Mouse (Mus musculus) Patski (cell line): ENCODE results near the gene Vgll4. TPM values are rescaled to one million over a fixed set of nuclear protein-coding genes. Genes with fewer than 3 reads are reported as not detected.

Experiments used
- ATAC-seq: fragments of 100-300 bp; one replicate; pipeline ENCODE4 v1.8.0; 2021
- CTCF ChIA-PET: fragments of 350-600 bp; sonication (Branson Sonifier 250); formaldehyde crosslinking; loops from one replicate; lab custom pipeline; 2022; ENCODE audit warnings: inconsistent platforms; lab: Charles Lee
- POLR2A ChIA-PET: fragments of 350-600 bp; sonication (Branson Sonifier 250); formaldehyde crosslinking; loops from one replicate; lab custom pipeline; 2022; ENCODE audit warnings: antibody characterized with exemption, inconsistent platforms; lab: Charles Lee
- DNase-seq: peaks from one replicate; pipeline ENCODE4 v3.0.0-alpha.2; 2011; ENCODE audit warnings: low read depth, low spot score
- H3K27me3 ChIP-seq: fragments of 371-371 bp; one replicate; pipeline ENCODE4 v1.5.1; 2021
- CTCF ChIP-seq: fragments of 100-300 bp; IDR thresholded peaks from one replicate; pipeline ENCODE4 v1.5.1; 2021
- in situ Hi-C: fragments of 300-500 bp; cut with MboI; formaldehyde crosslinking; loops from 3 replicates; pipeline ENCODE4 v1.11.1; 2018; ENCODE audit warnings: low pct_unique_long_range_greater_than_20kb, mixed read lengths
- polyA plus RNA-seq: library from polyadenylated mRNA; unstranded; gene quantifications from one replicate; pipeline ENCODE4 v1.2.3, GENCODE M21; 2021

Gene Vgll4
- polyA plus RNA-seq, 1 experiment from 2014 or later: 98.0 TPM

DNA sequence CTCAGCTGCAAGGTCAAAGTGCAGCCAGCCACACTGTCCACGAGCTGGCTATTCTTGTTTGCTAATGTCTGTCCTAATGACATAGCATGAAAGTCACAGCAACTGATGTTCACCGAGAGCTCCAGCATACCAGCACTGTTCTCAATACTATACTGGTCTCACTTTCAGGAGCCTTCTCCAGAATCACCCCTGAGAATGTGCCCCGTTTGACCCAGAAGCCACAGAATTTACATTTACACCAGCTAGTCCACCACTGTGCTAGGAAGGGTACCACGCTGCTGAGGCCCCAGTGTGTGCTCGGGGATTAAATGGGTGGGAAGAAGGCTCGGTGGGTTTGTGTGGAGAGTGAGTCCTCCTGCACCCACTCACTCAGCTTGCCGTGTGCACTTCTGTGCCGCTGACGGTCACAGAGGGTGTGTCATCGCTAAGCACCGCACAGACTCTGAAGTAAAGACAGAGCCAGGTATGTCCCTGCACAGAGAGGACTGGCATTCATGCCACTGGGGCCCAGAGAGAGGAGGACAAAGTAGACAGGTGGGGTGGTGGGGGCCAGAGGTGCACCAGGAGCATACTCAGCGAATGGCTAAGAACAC lies 122.1 kb downstream of the Vgll4 start:
- TF ChIP-seq CTCF: no peak
- DNase-seq (no peak), ATAC-seq (no peak)
- H3K27me3 ChIP-seq: no peaks in the 10 kb centered on the region
- ChIA-PET CTCF (no interaction called here), POLR2A (interaction anchor here (0.6 kb wide), 1 partner anchor 22 kb away, joined by 3 read pairs; no protein-coding TSS in a partner anchor)
- in situ Hi-C loops: no loop called here

DNA sequence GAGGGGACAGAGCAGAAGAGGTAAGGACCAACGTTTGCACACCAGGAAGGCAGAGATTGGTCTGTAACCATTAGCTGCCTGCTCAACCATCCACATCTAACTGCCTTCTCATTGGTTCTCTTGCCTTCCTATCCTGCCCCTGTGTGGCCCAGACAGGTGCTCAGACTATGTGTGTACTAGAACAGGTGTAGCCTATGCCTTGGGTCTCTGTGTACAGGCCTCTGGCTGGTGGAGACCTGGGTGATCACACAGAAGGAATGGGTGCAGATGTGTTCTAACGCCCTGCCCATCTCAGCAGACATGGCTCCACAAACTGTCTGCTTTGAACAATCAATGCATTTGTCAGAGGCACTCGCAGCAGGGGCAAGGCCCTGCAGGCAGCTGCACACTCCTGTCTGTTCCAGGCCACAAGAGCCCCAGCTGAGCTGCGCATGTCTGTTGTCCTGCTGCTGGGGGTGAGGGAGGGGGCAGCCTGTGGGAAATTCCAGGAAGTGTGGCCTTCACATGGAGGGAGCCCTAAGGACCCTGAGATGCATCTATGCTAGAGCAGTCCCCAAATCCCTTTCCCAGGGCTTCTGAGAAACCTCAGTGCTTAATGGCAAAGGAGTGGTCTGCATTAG lies 123.5 kb downstream of the Vgll4 start:
- CTCF ChIA-PET: no interaction called here
- ATAC-seq (no peak), DNase-seq (no peak)
- H3K27me3 ChIP-seq: no peaks in the 10 kb centered on the region
- in situ Hi-C loops: no loop called here
- POLR2A ChIA-PET: no interaction called here
- TF ChIP-seq CTCF: no peak

DNA sequence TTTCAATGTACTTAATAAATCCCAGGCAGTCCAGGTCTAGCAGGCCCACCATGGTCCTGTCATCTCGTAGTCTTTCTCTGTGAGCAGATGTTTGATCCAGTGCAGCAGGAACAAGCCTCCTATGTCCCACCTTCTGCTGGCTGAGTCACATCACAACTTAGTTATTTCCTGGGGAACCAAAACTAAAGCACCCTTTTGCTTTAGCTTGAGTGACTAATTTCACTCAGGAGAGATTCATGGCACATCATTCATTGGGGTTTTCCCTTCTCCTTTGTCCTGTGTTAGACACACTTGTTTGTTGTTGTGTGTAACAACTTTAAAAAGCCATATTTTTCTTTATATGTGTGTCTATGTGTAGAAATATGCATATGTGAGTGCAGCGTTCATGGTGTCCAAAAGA lies 126.9 kb downstream of the Vgll4 start:
- in situ Hi-C loops: no loop called here
- DNase-seq (no peak), ATAC-seq (no peak)
- CTCF ChIA-PET: interaction anchor here (1.1 kb wide), 1 partner anchor 8 kb away, joined by 3 read pairs; no protein-coding TSS in a partner anchor
- POLR2A ChIA-PET: no interaction called here
- no peak for TF ChIP-seq CTCF
- no peaks in the 10 kb centered on the region for H3K27me3 ChIP-seq

DNA sequence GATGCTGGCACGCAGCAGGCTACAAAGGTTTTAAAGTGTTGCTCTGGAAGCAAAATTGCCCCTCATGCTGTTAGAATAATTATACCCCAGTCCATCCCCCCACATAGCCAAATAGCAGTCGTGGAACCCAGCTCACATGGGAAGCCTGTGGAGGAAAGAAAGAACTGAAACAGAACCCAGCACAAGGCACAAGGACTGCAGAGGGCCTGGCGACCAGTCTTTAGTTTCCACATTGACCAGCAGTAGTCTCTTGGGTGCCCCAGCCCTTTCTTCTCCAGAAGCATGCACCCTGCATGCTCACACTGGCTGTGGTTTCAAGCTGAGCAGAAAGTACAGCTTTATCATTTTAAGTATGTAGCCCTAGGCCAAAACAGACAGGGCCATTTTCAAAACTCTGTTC lies 127.7 kb downstream of the Vgll4 start:
- TF ChIP-seq CTCF: no peak
- no peaks in the 10 kb centered on the region for H3K27me3 ChIP-seq
- in situ Hi-C loops: no loop called here
- no peak for DNase-seq
- POLR2A ChIA-PET: no interaction called here
- ATAC-seq: no peak
- CTCF ChIA-PET: no interaction called here

DNA sequence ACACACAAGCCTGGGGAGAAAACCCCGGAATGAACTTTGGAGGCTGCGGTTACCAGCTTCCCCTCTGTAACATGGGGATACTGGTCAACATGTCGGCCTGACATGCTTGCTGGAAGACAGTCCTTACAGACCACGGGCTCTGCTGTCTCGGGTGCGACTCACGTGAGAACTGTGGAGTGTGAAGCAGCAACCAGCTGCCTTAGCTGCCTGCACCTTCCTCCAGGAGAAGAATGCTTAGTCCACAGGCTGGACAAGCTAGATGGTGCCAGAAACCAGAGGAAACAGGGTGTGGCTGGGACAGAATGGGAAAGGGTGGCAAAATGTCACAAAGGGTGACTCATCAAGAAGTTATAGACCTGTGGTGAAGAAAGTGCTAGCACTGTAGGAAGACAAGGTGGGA lies 129.8 kb downstream of the Vgll4 start:
- DNase-seq: peak; percentile 3
- no peak for TF ChIP-seq CTCF

DNA sequence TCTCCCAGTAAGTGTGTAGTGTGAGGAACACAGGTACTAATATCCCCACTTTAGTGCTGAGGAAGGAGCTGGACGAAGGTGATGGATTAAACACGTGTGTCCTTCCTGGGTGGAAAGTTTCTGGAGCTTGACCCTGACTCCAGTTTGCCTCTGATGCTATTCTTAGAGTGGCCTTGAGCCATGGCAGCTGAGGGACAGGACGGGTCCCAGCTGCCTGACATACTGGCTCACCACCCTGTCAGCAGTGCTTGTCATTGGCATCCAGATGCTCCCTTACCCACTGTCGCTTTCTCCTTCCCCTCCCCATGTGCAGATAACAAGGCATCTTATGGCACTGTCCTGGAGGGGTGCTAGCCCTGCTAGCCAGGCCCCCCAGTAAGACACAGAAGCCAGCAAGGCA lies 130.9 kb downstream of the Vgll4 start:
- no peaks in the 10 kb centered on the region for H3K27me3 ChIP-seq
- in situ Hi-C loops: no loop called here
- ATAC-seq: no peak
- ChIA-PET CTCF (interaction anchor here (0.6 to 0.9 kb wide), 2 partner anchors 13 to 29 kb away, joined by 3 read pairs; no protein-coding TSS in a partner anchor), POLR2A (interaction anchor here (0.6 kb wide), 3 partner anchors 35 to 324 kb away, joined by 3 read pairs; no protein-coding TSS in a partner anchor)
- no peak for TF ChIP-seq CTCF
- no peak for DNase-seq

More for the DNA sequence above, 129.8 kb downstream of the Vgll4 start:
- peak; percentile 40 for ATAC-seq
- H3K27me3 ChIP-seq: no peaks in the 10 kb centered on the region
- in situ Hi-C loops: no loop called here
- CTCF ChIA-PET: no interaction called here
- POLR2A ChIA-PET: no interaction called here

DNA sequence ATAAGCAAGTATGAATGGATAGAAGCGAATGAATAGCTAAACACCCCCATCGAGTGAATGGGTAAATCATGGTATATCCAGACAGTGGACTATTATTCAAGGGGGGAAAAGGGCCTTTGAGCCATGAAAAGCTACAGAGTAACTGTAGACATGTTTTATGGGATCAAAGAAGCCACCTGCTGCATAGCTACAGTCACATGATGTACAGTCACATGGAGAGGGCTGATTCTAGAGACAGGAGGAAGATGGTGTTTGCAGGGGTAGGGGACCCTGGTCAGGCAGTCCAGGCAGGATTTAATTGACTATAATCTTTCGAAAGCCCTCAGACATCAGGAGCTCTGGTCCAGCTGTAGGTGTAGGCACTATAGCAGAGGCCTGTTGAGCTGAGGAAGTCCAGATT lies 133.4 kb downstream of the Vgll4 start:
- ATAC-seq: no peak
- in situ Hi-C loops: no loop called here
- CTCF ChIA-PET: interaction anchor here (1.3 kb wide), 1 partner anchor 18 kb away, joined by 3 read pairs; no protein-coding TSS in a partner anchor
- POLR2A ChIA-PET: interaction anchor here (0.7 kb wide), 1 partner anchor 33 kb away, joined by 3 read pairs; no protein-coding TSS in a partner anchor
- H3K27me3 ChIP-seq: no peaks in the 10 kb centered on the region
- DNase-seq: no peak
- TF ChIP-seq CTCF: no peak

DNA sequence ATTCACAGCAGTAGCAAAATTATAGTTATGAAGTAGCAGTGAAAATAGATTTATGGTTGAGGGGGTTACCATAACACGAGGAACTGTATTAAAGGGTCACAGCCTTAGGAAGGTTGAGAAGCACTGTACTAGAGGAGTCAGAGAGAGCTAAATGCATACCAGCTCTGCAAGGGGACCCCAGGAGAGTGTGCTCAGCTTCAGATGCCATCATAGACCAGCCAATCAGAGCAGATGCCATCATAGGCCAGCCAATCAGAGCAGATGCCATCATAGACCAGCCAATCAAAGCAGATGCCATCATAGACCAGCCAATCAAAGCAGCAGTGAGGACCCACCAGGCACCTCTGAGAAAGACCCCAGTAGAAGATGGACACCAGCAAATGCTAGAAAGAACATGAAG lies 134.0 kb downstream of the Vgll4 start:
- TF ChIP-seq CTCF: no peak
- ChIA-PET POLR2A (no interaction called here), CTCF (interaction anchor here (1.3 kb wide), 1 partner anchor 17 kb away, joined by 3 read pairs; no protein-coding TSS in a partner anchor)
- ATAC-seq (no peak), DNase-seq (no peak)
- in situ Hi-C loops: no loop called here
- no peaks in the 10 kb centered on the region for H3K27me3 ChIP-seq

DNA sequence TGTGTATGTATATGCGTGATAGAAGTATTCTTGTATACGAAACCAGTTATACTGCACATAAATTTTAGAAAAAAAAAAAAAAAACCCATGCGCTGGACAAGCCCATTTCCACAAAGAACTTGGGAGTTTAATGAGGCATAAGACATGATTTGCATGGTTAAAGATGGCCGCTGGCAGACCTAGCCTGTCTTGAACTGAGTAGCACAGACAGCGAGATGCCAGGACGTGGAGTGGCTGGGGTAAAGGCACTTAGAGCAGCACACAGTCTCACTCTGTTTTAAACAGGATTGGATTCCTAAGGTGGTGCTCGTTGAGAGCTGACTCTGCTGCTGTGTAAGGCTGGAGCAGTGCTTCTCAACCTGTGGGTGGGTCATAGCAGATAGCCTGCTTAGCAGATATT lies 134.4 kb downstream of the Vgll4 start:
- ATAC-seq (no peak), DNase-seq (no peak)
- TF ChIP-seq CTCF: no peak
- ChIA-PET POLR2A (no interaction called here), CTCF (interaction anchor here (1.3 kb wide), 1 partner anchor 17 kb away, joined by 3 read pairs; no protein-coding TSS in a partner anchor)
- in situ Hi-C loops: no loop called here
- no peaks in the 10 kb centered on the region for H3K27me3 ChIP-seq

DNA sequence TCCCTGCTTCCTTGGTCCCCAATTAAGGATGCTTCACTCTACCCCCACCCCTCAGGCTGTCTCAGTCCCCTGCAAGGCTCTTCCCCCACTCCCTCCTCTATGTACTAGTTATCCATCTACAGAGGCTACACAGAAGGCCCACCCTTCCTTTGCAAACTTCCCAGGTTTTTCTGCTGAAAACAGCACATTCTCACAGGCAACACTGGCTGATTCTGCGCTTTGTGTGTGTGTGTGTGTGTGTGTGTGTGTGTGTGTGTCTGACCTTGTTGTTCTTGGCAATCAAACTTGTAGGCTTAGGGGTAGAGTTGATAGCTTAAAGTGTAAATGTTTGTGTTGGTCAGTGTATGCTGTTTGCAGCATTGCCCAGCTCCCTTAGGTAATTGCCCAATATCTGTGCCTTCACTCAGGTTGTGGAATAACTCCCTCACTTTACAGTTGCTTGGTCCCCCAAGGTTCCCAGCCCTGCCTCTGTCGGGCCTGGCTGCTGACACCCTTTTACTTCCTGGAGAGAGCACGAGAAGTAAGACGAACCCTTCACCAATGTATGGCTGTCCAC lies 135.9 kb downstream of the Vgll4 start:
- no peaks in the 10 kb centered on the region for H3K27me3 ChIP-seq
- ChIA-PET CTCF (no interaction called here), POLR2A (no interaction called here)
- TF ChIP-seq CTCF: no peak
- DNase-seq (no peak), ATAC-seq (no peak)
- in situ Hi-C loops: no loop called here
